Comparison of ENCODE assay signal across 10 mouse cellular contexts in genomic region chr2:101751236-101751922, GRCm38 (mm10).
DNase-seq lines count a peak whose midpoint lies in the region; ATAC-seq and TF ChIP-seq lines count a peak whose summit lies in the region.
"Had no signal": no experiment of that assay in that cellular context is flagged by ENCODE, and none has a peak within 500 bp of the region (broad histone marks: within the 10 kb centered on the region; RNA-seq: fewer than 3 reads in every experiment).

No protein-coding gene starts in this region.

- 0 out of 2 replicates have a peak, but pooled peaks cover 3% of the 10 kb centered on the region for H3K4me1 ChIP-seq in intestine, embryonic 15.5 days (replicated peaks)
- 0 out of 2 replicates have a peak, but pooled peaks cover 3% of the 10 kb centered on the region for H3K4me1 ChIP-seq in intestine, embryonic 16.5 days (ENCODE audit: control insufficient read depth, insufficient read depth, low read length)
- peaks cover 8% of the 10 kb centered on the region; the same call in 1 of the 2 replicates for H3K4me1 ChIP-seq in spleen, adult 2 months (ENCODE audit: control insufficient read depth, insufficient read depth, insufficient read length)
- H3K4me1 ChIP-seq in embryonic facial prominence, embryonic 11.5 days (ENCODE audit: control insufficient read depth, insufficient read depth, low read length) = peaks cover 9% of the 10 kb centered on the region

- no peak overlapping the region for H3K9ac ChIP-seq in intestine, embryonic 15.5 days
- H3K9ac ChIP-seq in intestine, embryonic 16.5 days (ENCODE audit: low read depth, low read length) = no peak overlapping the region
- H3K9ac ChIP-seq in embryonic facial prominence, embryonic 11.5 days (replicated peaks; ENCODE audit: low read length) = no peak overlapping the region
- H3K9ac ChIP-seq: hindbrain, embryonic 12.5 days had no signal

- H3K27me3 ChIP-seq in intestine, embryonic 15.5 days (replicated peaks) = no peaks in the 10 kb centered on the region
- H3K27me3 ChIP-seq in intestine, embryonic 16.5 days (replicated peaks; ENCODE audit: control insufficient read depth, insufficient read depth, low read length) = no peaks in the 10 kb centered on the region
- H3K27me3 ChIP-seq in spleen, adult 2 months (ENCODE audit: control insufficient read depth, insufficient read depth, low read length) = no peaks in the 10 kb centered on the region
- H3K27me3 ChIP-seq in embryonic facial prominence, embryonic 11.5 days (ENCODE audit: control insufficient read depth, insufficient read depth, low read length) = no peaks in the 10 kb centered on the region
- H3K27me3 ChIP-seq in myocyte (ENCODE audit: control insufficient read depth, insufficient read depth, insufficient read length) = no peaks in the 10 kb centered on the region
- H3K27me3 ChIP-seq: hindbrain, embryonic 12.5 days had no signal

- 0 out of 2 replicates have a peak, but pooled peaks have one; percentile 56 for ATAC-seq in intestine, embryonic 15.5 days
- no peak for ATAC-seq in intestine, embryonic 16.5 days
- peak; percentile 89 for ATAC-seq in embryonic facial prominence, embryonic 11.5 days (replicated peaks; ENCODE audit: insufficient number of reproducible peaks, low FRiP score, low TSS enrichment, low read depth)
- no peak for ATAC-seq in CD4-positive, CD25-positive, alpha-beta regulatory T cell, adult 4 months

- no peak for TF ChIP-seq CTCF in spleen, adult 2 months (IDR thresholded peaks at IDR 0.05; ENCODE audit: extremely low read depth, insufficient read depth, insufficient read length, insufficient replicate concordance)

- H3K79me2 ChIP-seq in myocyte (ENCODE audit: control insufficient read depth, insufficient read depth) = no peaks in the 10 kb centered on the region

- no peak overlapping the region for H3K27ac ChIP-seq in intestine, embryonic 15.5 days
- H3K27ac ChIP-seq in intestine, embryonic 16.5 days (ENCODE audit: low read length) = no peak overlapping the region
- H3K27ac ChIP-seq in spleen, adult 2 months (ENCODE audit: insufficient read depth, low read length) = 0 out of 2 replicates have a peak overlapping the region, but pooled peaks have one; percentile 15
- peak overlapping the region; percentile 7; the same call in 1 of the 2 replicates for H3K27ac ChIP-seq in embryonic facial prominence, embryonic 11.5 days (replicated peaks; ENCODE audit: low read depth, low read length)
- H3K27ac ChIP-seq: hindbrain, embryonic 12.5 days had no signal

- no peak overlapping the region for H3K4me3 ChIP-seq in intestine, embryonic 15.5 days (replicated peaks)
- no peak overlapping the region for H3K4me3 ChIP-seq in intestine, embryonic 16.5 days (ENCODE audit: low read length)
- no peak overlapping the region for H3K4me3 ChIP-seq in spleen, adult 2 months (ENCODE audit: extremely low read depth, insufficient read depth, insufficient read length)
- H3K4me3 ChIP-seq in embryonic facial prominence, embryonic 11.5 days (ENCODE audit: low read depth, low read length) = no peak overlapping the region
- no peak overlapping the region for H3K4me3 ChIP-seq in myocyte
- H3K4me3 ChIP-seq: hindbrain, embryonic 12.5 days had no signal

- no peak for DNase-seq in spleen, adult 2 months (ENCODE audit: low read depth in 1 of 2, low spot score in 2 of 2)
- DNase-seq in spleen, postnatal 10 days (ENCODE audit: low spot score in 2 of 2) = no peak
- DNase-seq in embryonic facial prominence, embryonic 11.5 days (ENCODE audit: low spot score) = peak; percentile 72
- no peak for DNase-seq in spleen, adult 18-20 months

- no peak overlapping the region for H3ac ChIP-seq in myocyte (ENCODE audit: control insufficient read depth, insufficient read length)

- WGBS in intestine, embryonic 15.5 days = 23% methylated on average over 4 of the region's 4 CpGs
- WGBS in intestine, embryonic 16.5 days = 43% methylated on average over 4 of the region's 4 CpGs
- WGBS in spleen, adult 2 months = 79% methylated on average over 4 of the region's 4 CpGs
- WGBS in embryonic facial prominence, embryonic 11.5 days = 22% methylated on average over 4 of the region's 4 CpGs

- H3K9me3 ChIP-seq in intestine, embryonic 15.5 days = no peaks in the 10 kb centered on the region
- no peaks in the 10 kb centered on the region for H3K9me3 ChIP-seq in intestine, embryonic 16.5 days (ENCODE audit: control insufficient read depth, low read length)
- H3K9me3 ChIP-seq in embryonic facial prominence, embryonic 11.5 days (replicated peaks; ENCODE audit: control insufficient read depth, low read length) = no peaks in the 10 kb centered on the region
- H3K9me3 ChIP-seq: hindbrain, embryonic 12.5 days had no signal

- no peak overlapping the region for H3K4me2 ChIP-seq in intestine, embryonic 15.5 days (replicated peaks)
- H3K4me2 ChIP-seq in intestine, embryonic 16.5 days (ENCODE audit: low read depth, low read length) = no peak overlapping the region
- peak overlapping the region; percentile 10; the same call in 1 of the 2 replicates for H3K4me2 ChIP-seq in embryonic facial prominence, embryonic 11.5 days (ENCODE audit: low read depth, low read length)
- peak overlapping the region; percentile 55 for H3K4me2 ChIP-seq in myocyte (ENCODE audit: low read depth)
- H3K4me2 ChIP-seq: hindbrain, embryonic 12.5 days; midbrain, embryonic 11.5 days had no signal

- H3K36me3 ChIP-seq in intestine, embryonic 15.5 days = no peaks in the 10 kb centered on the region
- H3K36me3 ChIP-seq in intestine, embryonic 16.5 days (ENCODE audit: control insufficient read depth, insufficient read depth, low read length) = no peaks in the 10 kb centered on the region
- H3K36me3 ChIP-seq in spleen, adult 2 months (ENCODE audit: control insufficient read depth, insufficient read depth, low read length) = no peaks in the 10 kb centered on the region
- H3K36me3 ChIP-seq in embryonic facial prominence, embryonic 11.5 days (replicated peaks; ENCODE audit: control insufficient read depth, insufficient read depth, low read depth, low read length) = no peaks in the 10 kb centered on the region
- H3K36me3 ChIP-seq in myocyte (ENCODE audit: control insufficient read depth, insufficient read depth) = no peaks in the 10 kb centered on the region
- H3K36me3 ChIP-seq: hindbrain, embryonic 12.5 days had no signal

- TF ChIP-seq POLR2A in spleen, adult 2 months (IDR thresholded peaks at IDR 0.05; ENCODE audit: low read depth, low read length) = no peak
- no peak for TF ChIP-seq POLR2A in myocyte (IDR thresholded peaks at IDR 0.05; ENCODE audit: insufficient read length, low read depth)

TF ChIP-seq in myocyte, 11 proteins besides CTCF, POLR2A, EP300 and RAD21:
- TF ChIP-seq MYOG (IDR thresholded peaks at IDR 0.05; ENCODE audit: control insufficient read depth in 1 of 3, insufficient read depth in 1 of 3, insufficient read length in 2 of 3, low read depth in 2 of 3) = no peak
- no peak for TF ChIP-seq TCF12 (IDR thresholded peaks at IDR 0.05; ENCODE audit: insufficient read depth, poor library complexity, severe bottlenecking)
- no peak for TF ChIP-seq SRF (IDR thresholded peaks at IDR 0.05; ENCODE audit: control insufficient read depth, insufficient read length, low read depth)
- TF ChIP-seq POLR2AphosphoS2 (IDR thresholded peaks at IDR 0.05; ENCODE audit: insufficient read length, low read depth) = no peak
- TF ChIP-seq MYOD1 (IDR thresholded peaks at IDR 0.05; ENCODE audit: control insufficient read depth in 1 of 3, insufficient read length in 2 of 3, low read depth in 2 of 3) = no peak
- no peak for TF ChIP-seq E2F4 (IDR thresholded peaks at IDR 0.05; ENCODE audit: insufficient read depth)
- TF ChIP-seq CEBPB (IDR thresholded peaks at IDR 0.05; ENCODE audit: insufficient read depth, poor library complexity, severe bottlenecking) = no peak
- TF ChIP-seq MAX (IDR thresholded peaks at IDR 0.05; ENCODE audit: low read depth) = no peak
- TF ChIP-seq TCF3 (IDR thresholded peaks at IDR 0.05; ENCODE audit: insufficient read length, low read depth) = no peak
- TF ChIP-seq USF1 (IDR thresholded peaks at IDR 0.05; ENCODE audit: low read depth) = no peak
- TF ChIP-seq REST (IDR thresholded peaks at IDR 0.05; ENCODE audit: insufficient read depth, insufficient read length) = no peak

Comparison
In these comparisons a context has a peak if more than half of its experiments do, and no peak if none do; other contexts are left out.
1. ATAC-seq: peak in intestine, embryonic 15.5 days (single experiment) and embryonic facial prominence, embryonic 11.5 days (single experiment); none in intestine, embryonic 16.5 days (single experiment) and CD4-positive, CD25-positive, alpha-beta regulatory T cell, adult 4 months (single experiment).
2. H3K27ac ChIP-seq: peak in spleen, adult 2 months (single experiment) and embryonic facial prominence, embryonic 11.5 days (single experiment); none in intestine, embryonic 15.5 days (single experiment) and intestine, embryonic 16.5 days (single experiment).
3. H3K4me2 ChIP-seq: peak in embryonic facial prominence, embryonic 11.5 days (single experiment) and myocyte (single experiment); none in intestine, embryonic 15.5 days (single experiment) and intestine, embryonic 16.5 days (single experiment).